Mouse (Mus musculus) kidney, embryonic 15.5 days (tissue): ENCODE results near the gene Klk1b4. TPM values are rescaled to one million over a fixed set of nuclear protein-coding genes. Genes with fewer than 3 reads are reported as not detected.
"Not testable (repeated sequence)": the region's sequence is repeated elsewhere in the genome, so short reads cannot be mapped to it uniquely, and the experiment has no call there.

Experiments
- ATAC-seq: fragments of 200-750 bp; cut with Nextera tagmentation; replicated peaks from 2 replicates; pipeline ENCODE4 v1.8.0; 2017; ENCODE audit warnings: moderate TSS enrichment; ENCODE audit not compliant: low FRiP score
- H3K27ac ChIP-seq: fragments of 300-500 bp; sonication (generic); 2 replicates; pipeline ENCODE4 v1.5.1; 2015; ENCODE audit warnings: mild to moderate bottlenecking, inconsistent platforms
- H3K27me3 ChIP-seq: fragments of 300-500 bp; sonication (generic); 2 replicates; pipeline ENCODE4 v1.6.1; 2015; ENCODE audit warnings: inconsistent platforms
- H3K36me3 ChIP-seq: fragments of 300-500 bp; sonication (generic); 2 replicates; pipeline ENCODE4 v1.6.1; 2015; ENCODE audit warnings: inconsistent platforms
- H3K4me1 ChIP-seq: fragments of 300-500 bp; sonication (generic); 2 replicates; pipeline ENCODE4 v1.6.1; 2015; ENCODE audit warnings: inconsistent platforms
- H3K4me2 ChIP-seq: fragments of 300-500 bp; sonication (generic); 2 replicates; pipeline ENCODE4 v1.6.1; 2015; ENCODE audit warnings: moderate library complexity, mild to moderate bottlenecking, inconsistent platforms
- H3K4me3 ChIP-seq: fragments of 300-500 bp; sonication (generic); replicated peaks from 2 replicates; pipeline ENCODE4 v1.5.1; 2015; ENCODE audit warnings: mild to moderate bottlenecking, inconsistent platforms
- H3K9ac ChIP-seq: fragments of 300-500 bp; sonication (generic); 2 replicates; pipeline ENCODE4 v1.6.1; 2015; ENCODE audit warnings: mild to moderate bottlenecking, inconsistent platforms
- H3K9me3 ChIP-seq: fragments of 300-500 bp; sonication (generic); replicated peaks from 2 replicates; pipeline ENCODE4 v1.6.1; 2016; ENCODE audit warnings: inconsistent platforms
- WGBS: fragments of 180-500 bp; shearing (Covaris S2); methylation state at CpG from one replicate; pipeline ENCODE4 v1.1.7; 2015; ENCODE audit warnings: mixed read lengths; 5-methylcytosine and 5-hydroxymethylcytosine counted together
- polyA plus RNA-seq: library from polyadenylated mRNA; unstranded; fragments of >200 nt; fragmentation: Nextera tagmentation; extraction: Ambion mirVana; gene quantifications from 2 replicates; pipeline ENCODE4 v1.2.1, GENCODE M21; 2015

The Klk1b4 gene
- polyA plus RNA-seq = not detected in 2 replicates

DNA sequence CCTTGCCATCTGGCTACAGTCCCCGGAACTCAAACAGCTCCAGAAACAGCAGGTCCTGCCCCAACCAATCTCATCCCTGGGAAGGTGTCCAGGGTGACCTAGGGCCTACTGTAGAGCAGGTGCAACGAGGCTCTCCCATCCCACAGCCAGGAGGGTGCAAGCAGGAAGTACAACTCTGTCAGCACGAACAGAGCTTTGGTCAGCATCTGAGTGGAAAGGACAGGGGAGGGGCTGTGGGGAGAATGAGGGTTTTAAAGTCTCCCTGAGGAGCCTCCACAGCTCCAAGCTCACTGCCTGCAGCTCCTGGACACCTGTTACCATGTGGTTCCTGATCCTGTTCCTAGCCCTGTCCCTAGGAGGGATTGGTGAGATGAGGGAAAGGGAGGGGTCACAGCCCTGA, at the start of gene Klk1b4:
Gene Klk1b4 (plus strand): TSS at position 301 of the 400 bp plus-strand sequence.
- H3K4me2 ChIP-seq, H3K9ac ChIP-seq, ATAC-seq, H3K4me3 ChIP-seq, H3K9me3 ChIP-seq, H3K4me1 ChIP-seq, H3K36me3 ChIP-seq, H3K27ac ChIP-seq, H3K27me3 ChIP-seq: not testable (repeated sequence)
- 22% methylated on average over 3 of the region's 3 CpGs for WGBS

DNA sequence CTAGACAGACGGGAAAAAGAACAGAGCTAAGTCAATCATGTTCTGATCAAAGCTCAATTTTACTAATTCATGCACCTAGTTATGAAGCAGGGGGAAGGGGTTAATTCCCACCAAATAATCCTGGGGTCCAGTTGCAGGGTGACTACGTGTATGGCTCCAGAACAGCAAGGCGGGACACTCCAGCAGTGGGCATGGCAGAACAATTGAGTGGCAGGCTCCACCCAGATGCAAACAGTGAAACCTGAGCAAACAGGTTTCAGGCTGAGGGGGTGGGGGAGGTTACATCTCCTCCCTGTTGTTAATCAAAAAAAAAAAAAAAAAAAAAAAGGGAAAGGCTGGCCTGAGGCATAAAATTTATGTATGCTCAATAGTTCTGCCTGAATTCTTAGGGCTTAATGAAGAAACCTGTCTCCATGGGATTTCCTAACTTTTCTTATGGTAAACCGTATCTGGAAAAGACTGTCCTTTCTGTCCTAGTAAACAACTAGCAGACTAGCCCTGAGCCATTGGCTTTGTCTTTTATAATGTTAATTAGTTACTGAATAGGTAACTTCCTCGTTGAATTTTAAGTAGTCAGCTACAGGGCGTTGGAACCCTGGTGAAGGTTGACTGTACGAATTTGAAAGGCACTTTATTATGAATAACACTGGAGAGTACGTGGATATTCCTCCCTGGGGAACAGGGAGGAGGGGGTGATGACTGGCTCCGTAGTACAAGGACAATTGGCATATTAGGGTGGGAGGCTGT, 27.8 kb upstream of the Klk1b4 start:
- Histone ChIP-seq H3K4me2 (no peak overlapping the region), H3K4me3 (no peak overlapping the region), H3K4me1 (0 out of 2 replicates have a peak, but pooled peaks cover 5% of the 10 kb centered on the region), H3K9me3 (no peaks in the 10 kb centered on the region), H3K27ac (0 out of 2 replicates have a peak overlapping the region, but pooled peaks have one; percentile 18), H3K36me3 (no peaks in the 10 kb centered on the region), H3K9ac (no peak overlapping the region), H3K27me3 (no peaks in the 10 kb centered on the region)
- 57% methylated on average over 9 of the region's 9 CpGs for WGBS
- no peak; the same call in 1 of the 2 replicates for ATAC-seq

DNA sequence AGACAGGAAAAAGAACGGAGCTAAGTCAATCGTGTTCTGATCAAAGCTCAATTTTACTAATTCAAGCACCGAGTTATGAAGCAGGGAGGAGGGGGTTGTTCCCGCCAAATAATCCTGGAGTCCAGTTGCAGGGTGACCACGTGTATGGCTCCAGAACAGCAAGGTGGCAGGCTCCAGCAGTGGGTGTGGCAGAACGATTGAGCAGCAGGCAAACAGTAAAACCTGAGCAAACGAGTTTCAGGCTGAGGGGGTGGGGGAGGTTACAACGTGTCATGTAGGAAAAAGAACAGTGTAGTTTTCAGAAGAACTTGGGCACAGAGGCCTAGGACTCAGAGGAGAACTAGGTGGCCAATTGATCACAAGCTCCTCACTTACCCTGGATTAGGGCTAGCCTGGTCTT, 20.7 kb upstream of the Klk1b4 start:
- H3K4me2 ChIP-seq, H3K27ac ChIP-seq, H3K4me3 ChIP-seq, ATAC-seq, H3K36me3 ChIP-seq, H3K4me1 ChIP-seq, H3K27me3 ChIP-seq, H3K9ac ChIP-seq, H3K9me3 ChIP-seq: not testable (repeated sequence)
- 49% methylated on average over 8 of the region's 8 CpGs for WGBS

GRCm38 (mm10) chr7:44187936-44188335, 19.3 kb upstream of the Klk1b4 start, which contains the start of gene Klk1b24:
Gene Klk1b24 (plus strand): TSS chr7:44188236.
- H3K9me3 ChIP-seq, ATAC-seq, H3K27me3 ChIP-seq, H3K36me3 ChIP-seq, H3K4me3 ChIP-seq, H3K4me2 ChIP-seq, H3K27ac ChIP-seq, H3K9ac ChIP-seq, H3K4me1 ChIP-seq: not testable (repeated sequence)

DNA sequence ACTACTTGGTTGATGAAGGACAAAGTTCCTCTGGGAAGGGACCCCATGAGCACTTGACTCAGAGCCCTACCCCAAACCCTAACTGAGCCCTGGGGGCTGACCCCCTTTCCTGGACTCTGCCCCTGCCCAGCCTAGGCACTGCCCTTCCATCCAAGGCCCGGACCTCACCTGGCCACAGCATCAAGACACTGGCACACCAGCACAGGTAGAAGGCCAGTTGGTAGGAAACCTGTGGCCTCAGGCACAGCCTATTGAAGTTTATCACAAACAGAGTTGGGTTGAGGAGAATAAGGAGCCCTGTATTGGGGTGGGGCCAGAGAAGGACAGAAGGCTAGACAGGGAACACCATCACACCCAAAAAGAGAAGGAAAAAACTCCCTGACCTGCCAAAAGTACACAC, 13.8 kb upstream of the Klk1b4 start:
- 92% methylated on average over 1 of the region's 1 CpGs for WGBS
- H3K36me3 ChIP-seq, H3K4me2 ChIP-seq, H3K4me1 ChIP-seq, H3K27me3 ChIP-seq, ATAC-seq, H3K9ac ChIP-seq, H3K4me3 ChIP-seq, H3K9me3 ChIP-seq, H3K27ac ChIP-seq: not testable (repeated sequence)

DNA sequence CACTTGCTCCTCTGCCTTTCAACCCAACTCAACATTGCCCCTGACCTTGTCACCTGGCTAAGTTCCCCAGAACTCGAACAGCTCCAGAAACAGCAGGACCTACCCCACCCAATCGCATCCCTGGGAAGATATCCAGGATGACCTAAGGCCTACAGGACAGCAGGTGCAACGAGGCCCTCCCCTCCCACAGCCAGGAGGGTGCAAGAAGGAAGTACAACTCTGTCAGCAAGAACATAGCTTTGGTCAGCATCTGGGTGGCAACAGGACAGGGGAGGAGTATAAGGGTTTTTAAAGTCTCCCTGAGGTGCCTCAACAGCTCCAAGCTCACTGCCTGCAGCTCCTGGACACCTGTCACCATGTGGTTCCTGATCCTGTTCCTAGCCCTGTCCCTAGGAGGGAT, 9.3 kb upstream of the Klk1b4 start, which contains the start of gene Klk1b3:
Gene Klk1b3 (plus strand): TSS at position 301 of the 400 bp plus-strand sequence.
- no peak within 1 kb of the TSS for H3K4me3 ChIP-seq
- no peaks in the 10 kb centered on the region for H3K4me1 ChIP-seq
- ATAC-seq = no peak
- no peak within 1 kb of the TSS for H3K9ac ChIP-seq
- no peak within 1 kb of the TSS for H3K27ac ChIP-seq
- H3K36me3 ChIP-seq = no peaks in the 10 kb centered on the region
- WGBS = 67% methylated on average over 3 of the region's 3 CpGs
- H3K4me2 ChIP-seq = no peak within 1 kb of the TSS
- H3K9me3 ChIP-seq = no peaks in the 10 kb centered on the region
- no peaks in the 10 kb centered on the region for H3K27me3 ChIP-seq

- no peak overlapping the region for H3K27ac ChIP-seq
- WGBS = 73% methylated on average over 3 of the region's 3 CpGs
- no peaks in the 10 kb centered on the region for H3K4me1 ChIP-seq
- H3K9ac ChIP-seq = no peak overlapping the region
- no peak for ATAC-seq
- no peaks in the 10 kb centered on the region for H3K9me3 ChIP-seq
- H3K36me3 ChIP-seq = no peaks in the 10 kb centered on the region
- H3K27me3 ChIP-seq = no peaks in the 10 kb centered on the region
- H3K4me2 ChIP-seq = no peak overlapping the region
- no peak overlapping the region for H3K4me3 ChIP-seq
Observed at GRCm38 (mm10) chr7:44208307-44208706, 1.1 kb downstream of the Klk1b4 start.

DNA sequence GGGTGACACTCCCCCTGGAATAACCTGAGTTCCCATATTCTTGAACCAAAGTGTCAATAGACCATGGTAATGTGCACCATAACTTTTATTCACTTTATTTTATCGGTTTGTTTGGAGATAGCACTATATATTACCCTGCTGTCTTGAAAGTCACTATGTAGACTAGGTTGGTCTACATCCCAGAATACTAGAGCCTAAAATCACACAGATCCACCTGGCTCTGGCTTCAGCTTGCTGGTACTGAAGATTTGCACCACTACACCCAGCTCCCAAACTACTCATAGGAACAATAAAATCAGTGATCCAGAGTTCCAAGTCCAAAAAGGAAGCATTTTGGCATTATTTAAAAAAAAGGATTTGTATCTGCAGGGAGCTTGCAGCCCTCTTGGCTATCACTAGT, 8.4 kb downstream of the Klk1b4 start, which contains the start of gene Klk1b5:
Gene Klk1b5 (plus strand): TSS at position 301 of the 400 bp plus-strand sequence.
- Histone ChIP-seq H3K9ac (no peak within 1 kb of the TSS), H3K4me1 (no peaks in the 10 kb centered on the region), H3K27me3 (no peaks in the 10 kb centered on the region), H3K36me3 (no peaks in the 10 kb centered on the region), H3K4me3 (no peak within 1 kb of the TSS), H3K27ac (no peak within 1 kb of the TSS), H3K4me2 (no peak within 1 kb of the TSS), H3K9me3 (no peaks in the 10 kb centered on the region)
- ATAC-seq = no peak
- WGBS = 85% methylated on average over 1 of the region's 1 CpGs

- 69% methylated on average over 9 of the region's 10 CpGs for WGBS
- H3K36me3 ChIP-seq, H3K27ac ChIP-seq, H3K9ac ChIP-seq, H3K9me3 ChIP-seq, H3K4me2 ChIP-seq, H3K4me3 ChIP-seq, H3K4me1 ChIP-seq, ATAC-seq, H3K27me3 ChIP-seq: not testable (repeated sequence)
Observed at GRCm38 (mm10) chr7:44221601-44222000, 14.4 kb downstream of the Klk1b4 start.

- 77% methylated on average over 6 of the region's 6 CpGs for WGBS
- not testable (repeated sequence) for H3K4me2 ChIP-seq, H3K4me1 ChIP-seq
Observed at GRCm38 (mm10) chr7:44222335-44222734, 15.1 kb downstream of the Klk1b4 start.

DNA sequence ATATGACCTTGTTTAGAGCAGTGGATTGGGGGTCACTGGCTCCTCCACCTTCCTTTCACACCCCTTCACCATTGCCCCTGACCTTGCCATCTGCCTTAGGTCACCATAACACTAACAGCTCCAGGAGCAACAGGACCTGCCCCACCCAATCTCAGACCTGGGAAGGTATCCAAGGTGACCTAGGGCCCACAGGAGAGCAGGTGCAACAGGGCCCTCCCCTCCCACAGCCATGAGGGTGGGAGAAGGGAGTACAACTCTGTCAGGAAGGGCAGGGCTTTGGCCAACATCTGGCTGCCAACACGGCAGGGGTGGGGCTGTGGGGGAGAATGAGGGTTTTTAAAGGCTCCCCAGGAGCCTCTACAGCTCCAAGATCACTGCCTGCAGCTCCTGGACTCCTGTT, 17.8 kb downstream of the Klk1b4 start, which contains the start of gene Klk1:
Gene Klk1 (plus strand): TSS at position 285 of the 400 bp plus-strand sequence.
- no peak within 1 kb of the TSS for H3K4me3 ChIP-seq
- no peaks in the 10 kb centered on the region for H3K36me3 ChIP-seq
- no peak for ATAC-seq
- 29% methylated on average over 1 of the region's 1 CpGs for WGBS
- no peak within 1 kb of the TSS for H3K4me2 ChIP-seq
- H3K27me3 ChIP-seq = no peaks in the 10 kb centered on the region
- no peaks in the 10 kb centered on the region for H3K4me1 ChIP-seq
- no peaks in the 10 kb centered on the region for H3K9me3 ChIP-seq
- H3K27ac ChIP-seq = no peak within 1 kb of the TSS
- no peak within 1 kb of the TSS for H3K9ac ChIP-seq

More at GRCm38 (mm10) chr7:44222335-44222734, 15.1 kb downstream of the Klk1b4 start:
- not testable (repeated sequence) for ATAC-seq, H3K9me3 ChIP-seq, H3K27ac ChIP-seq, H3K27me3 ChIP-seq, H3K4me3 ChIP-seq, H3K36me3 ChIP-seq, H3K9ac ChIP-seq

DNA sequence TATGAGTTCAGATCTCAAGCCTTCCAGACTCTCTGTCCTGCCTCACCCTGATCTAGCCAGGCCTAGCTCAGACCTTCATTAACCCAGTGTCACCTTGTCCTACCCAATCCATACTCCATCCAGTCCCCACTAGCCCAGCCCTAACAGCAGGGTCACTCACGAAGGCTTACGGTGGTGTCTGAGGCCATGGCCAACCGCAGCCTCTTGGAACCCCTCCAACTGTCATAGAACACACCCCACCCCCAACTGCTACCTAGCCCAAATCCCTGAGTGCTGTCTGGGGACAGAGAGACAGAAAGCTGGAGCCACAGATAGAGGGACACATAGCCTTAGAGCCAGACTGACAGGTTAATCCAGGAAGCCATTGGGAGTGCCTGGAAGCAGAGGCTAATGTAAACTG, 28.7 kb downstream of the Klk1b4 start, which contains the start of gene Gm36864:
Gene Gm36864 (plus strand): TSS at position 269 of the 400 bp plus-strand sequence.
- H3K27ac ChIP-seq = no peak within 1 kb of the TSS
- H3K4me3 ChIP-seq = no peak within 1 kb of the TSS
- no peak within 1 kb of the TSS for H3K9ac ChIP-seq
- no peaks in the 10 kb centered on the region for H3K4me1 ChIP-seq
- no peaks in the 10 kb centered on the region for H3K9me3 ChIP-seq
- ATAC-seq = no peak
- H3K4me2 ChIP-seq = no peak within 1 kb of the TSS
- H3K27me3 ChIP-seq = no peaks in the 10 kb centered on the region
- H3K36me3 ChIP-seq = no peaks in the 10 kb centered on the region
- 73% methylated on average over 3 of the region's 3 CpGs for WGBS
